Mouse (Mus musculus) neutrophil, adult 65 days (primary cell): Measurements from ENCODE around the gene Gm28079. TPM values are rescaled to one million over a fixed set of nuclear protein-coding genes. Genes with fewer than 3 reads are reported as not detected.

Experiments used
- total RNA-seq: library from RNA; stranded (reverse); gene quantifications from 2 replicates; pipeline ENCODE4 v1.2.4, GENCODE M21; 2023

The Gm28079 gene
- total RNA-seq = not detected in 2 replicates

DNA sequence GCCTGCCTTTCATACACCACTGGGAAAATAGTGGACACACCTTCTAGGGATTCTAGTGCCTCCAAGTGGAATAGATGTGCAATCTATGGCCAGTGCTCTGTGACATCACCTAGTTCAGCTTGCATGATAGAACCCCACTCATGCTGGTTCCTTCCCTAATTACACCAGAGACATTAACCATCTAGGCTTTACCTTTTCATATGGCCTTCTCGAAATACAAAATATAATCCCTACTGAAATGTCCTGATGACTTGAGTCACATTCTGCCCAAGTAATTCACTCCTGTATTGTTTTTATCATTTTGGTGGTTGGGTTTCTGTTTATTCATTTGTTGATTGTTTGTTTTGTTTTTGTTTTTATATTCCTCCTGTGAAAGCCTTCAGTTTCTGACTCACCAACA lies at the start of gene Gm28079:
Gm28079 (minus strand) TSS at position 101 of the 400 bp plus-strand sequence.

